Mouse (Mus musculus): Measurements from ENCODE around the gene Nkx1-2.

Nkx1-2 gene

DNA sequence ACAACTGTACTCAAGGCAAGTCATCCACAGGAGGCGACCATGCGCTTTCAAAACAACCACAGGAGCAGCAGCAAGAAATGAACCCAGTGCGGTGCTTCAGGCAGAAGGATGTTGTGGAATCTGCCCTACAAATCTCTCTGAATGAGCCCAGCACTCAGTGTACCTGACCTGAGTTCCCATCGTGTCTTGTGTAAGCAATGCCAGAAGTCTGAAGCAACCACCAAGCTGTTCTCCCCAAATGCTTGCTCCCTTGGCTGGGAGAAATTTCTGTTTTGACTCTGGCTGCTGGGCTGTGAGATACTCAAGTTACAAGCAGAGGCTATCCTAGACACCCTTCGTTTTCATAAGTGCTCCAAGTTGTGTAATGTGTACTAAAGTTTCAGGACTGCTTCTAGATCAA, 6.3 kb upstream of the Nkx1-2 start:
- no peak for DNase-seq (ENCODE audit: low spot score in 2 of 2)

DNA sequence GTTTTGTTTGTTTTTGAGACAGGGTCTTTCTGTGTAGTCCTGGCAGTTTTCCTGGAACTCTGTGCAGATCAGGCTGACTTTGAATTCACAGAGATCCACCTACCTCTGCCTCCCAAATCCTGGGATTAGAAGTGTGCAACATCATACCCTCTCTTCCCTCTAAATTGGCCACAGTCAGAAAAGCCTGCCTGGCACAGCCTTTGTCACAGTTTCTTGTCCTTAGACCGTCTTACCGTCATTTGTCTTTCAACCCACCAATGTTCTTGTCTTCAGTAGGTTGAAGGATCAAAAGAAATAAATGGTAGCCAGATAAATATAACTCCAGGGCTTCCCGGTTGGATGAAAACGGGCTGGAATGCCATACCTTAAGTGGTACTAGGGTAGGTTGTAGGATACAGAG, 5.3 kb upstream of the Nkx1-2 start:
- no peak for DNase-seq (ENCODE audit: low spot score in 2 of 2)

DNA sequence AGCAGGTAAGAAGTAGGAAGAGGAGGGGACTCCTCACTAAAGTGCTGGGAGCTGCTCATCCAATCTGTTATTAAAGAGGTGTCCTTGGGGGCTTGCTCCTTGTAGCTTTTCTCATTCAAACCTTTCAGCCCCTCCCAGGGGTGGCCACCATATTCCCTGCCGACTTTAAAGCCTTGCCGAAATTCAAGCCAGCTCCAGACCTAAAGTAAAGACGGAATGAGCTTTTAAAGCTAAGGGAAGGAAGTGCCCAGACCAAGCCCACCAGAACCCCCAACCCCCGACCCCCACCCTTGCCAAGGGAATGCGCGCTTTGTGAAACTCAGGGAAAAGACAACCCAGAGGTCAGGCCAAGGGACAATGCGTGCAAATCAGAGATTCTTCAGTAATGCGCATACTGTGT, 1.5 kb upstream of the Nkx1-2 start:
- DNase-seq (ENCODE audit: low spot score in 2 of 2), result no peak

DNA sequence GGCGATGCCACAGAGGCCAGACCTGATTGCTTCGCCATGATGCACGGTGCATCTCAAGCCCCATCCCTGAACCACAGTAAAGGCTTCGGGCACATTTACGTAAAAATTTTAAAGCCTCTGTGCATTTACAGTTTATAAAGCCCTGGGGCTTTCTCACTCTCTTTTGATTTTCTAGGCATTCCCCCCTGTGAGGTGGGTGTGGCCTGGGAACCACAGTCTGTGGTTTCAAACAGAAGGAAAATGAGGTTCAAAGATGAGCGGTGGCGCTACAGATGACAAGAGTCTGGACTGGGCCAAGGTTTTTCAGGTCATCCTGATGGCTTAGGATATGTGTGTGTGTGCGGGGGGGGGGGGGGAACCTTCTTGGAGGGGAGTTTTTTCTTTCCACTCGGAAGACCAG, 589 bp upstream of the Nkx1-2 start:
- DNase-seq (ENCODE audit: low spot score in 2 of 2), result no peak

DNA sequence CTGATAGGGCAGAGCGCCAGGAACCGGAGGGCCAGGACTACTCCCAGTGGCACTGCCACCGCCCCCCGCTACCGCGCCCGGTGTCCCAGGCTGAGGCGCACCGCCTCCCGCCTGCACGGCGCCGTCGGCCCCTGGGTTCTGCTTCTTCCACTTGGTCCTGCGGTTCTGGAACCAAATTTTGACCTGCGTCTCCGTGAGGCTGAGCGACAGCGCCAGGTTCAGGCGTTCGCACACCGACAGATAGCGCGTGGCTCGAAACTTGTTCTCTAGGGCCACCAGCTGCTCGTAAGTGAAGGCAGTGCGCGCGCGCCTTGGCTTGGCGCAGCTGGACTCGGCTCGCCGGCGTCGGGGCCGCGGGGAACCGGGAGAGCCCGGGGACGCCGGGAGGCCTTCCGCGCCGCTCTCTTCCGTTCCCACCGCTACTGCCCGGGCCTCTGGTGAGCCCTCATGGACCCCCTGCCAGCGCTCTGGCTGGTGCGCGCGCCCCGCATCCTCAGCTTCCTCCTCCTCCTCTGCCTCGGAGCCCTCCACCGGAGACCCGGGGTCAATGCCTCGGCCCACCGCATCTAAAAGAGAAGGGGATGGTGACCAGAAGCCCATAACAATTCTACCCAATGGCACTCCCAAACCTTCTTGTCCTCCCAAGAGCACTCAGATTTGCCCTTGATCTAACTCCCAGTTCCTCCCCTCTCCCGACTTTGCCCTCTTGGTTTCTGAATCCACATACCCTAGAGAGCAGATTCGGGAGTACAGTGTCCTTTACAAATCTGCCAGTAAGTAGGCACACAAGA, 2.0 kb downstream of the Nkx1-2 start:
- DNase-seq (ENCODE audit: low spot score in 2 of 2), result no peak

DNA sequence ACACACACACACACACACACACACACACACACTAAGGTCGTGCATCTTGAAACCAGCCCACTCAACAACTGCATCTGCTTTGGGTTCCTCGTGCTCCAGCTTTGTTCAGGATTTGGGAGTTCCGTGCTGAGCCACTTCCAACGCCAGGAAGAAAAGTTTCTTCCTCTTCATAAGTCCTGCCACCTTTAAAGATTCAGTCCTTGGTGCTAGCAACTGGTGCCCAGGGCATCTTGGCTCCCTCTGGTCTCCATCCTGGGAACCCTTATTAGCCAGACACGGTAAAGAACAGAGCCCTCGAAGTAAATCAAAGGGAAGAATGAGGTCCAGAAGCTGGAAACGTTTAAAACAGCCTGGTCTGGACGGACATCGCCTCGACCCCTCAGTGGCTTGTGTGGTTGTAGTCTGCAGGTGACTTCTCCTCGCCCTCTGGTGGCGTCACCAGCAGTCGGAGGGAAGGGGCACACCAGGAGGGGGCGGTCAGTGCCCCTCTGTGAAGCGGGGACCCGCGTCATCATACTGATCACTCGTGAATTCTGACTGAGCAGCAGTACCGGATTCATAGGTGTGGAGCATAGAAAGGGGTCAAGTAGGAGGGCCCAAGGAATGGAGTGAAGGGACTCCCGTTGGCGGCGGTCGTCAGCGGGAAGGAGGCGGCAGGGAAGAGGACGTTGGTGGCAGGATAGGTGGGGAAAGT, 2.7 kb downstream of the Nkx1-2 start:
- DNase-seq (ENCODE audit: low spot score in 2 of 2), result no peak

DNA sequence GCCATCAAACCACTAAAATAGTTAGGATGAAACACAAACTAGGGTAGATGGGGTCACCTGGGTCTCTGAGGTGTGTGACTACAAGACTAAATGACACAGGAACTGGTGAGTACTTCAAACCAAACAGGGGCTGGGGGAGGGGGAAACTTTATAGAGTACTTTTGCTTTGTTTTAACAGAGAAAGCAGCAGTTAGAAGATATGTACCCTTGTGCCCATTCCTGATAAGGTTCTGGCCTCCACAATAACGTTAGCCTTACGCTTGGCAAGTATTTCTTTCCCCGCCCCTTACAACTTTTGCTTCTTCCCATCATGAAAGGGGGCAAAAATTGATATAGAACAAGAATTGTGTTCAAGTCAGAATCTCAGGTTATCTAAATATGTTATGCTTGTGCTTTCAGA, 3.6 kb downstream of the Nkx1-2 start:
- no peak for DNase-seq (ENCODE audit: low spot score in 2 of 2)

DNA sequence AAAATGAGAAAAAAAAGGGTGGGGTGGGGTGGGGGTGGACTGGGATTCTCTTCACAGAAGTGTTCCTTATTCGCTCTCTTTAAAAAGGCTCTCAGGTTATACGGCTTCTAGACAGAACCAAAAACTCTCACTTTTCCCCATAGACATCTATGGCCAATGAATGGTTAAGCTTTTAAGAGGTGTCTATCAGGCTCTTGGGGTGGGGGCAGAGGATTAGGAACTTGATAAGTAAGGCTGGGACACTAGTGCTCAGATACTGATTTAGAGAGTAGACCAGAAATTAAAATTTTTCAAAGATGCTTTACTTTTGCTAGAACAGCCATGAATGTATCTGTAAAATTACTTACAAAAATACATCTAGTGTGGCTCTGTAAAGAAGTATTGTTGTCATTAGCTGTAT, 5.1 kb downstream of the Nkx1-2 start:
- no peak for DNase-seq (ENCODE audit: low spot score in 2 of 2)

DNA sequence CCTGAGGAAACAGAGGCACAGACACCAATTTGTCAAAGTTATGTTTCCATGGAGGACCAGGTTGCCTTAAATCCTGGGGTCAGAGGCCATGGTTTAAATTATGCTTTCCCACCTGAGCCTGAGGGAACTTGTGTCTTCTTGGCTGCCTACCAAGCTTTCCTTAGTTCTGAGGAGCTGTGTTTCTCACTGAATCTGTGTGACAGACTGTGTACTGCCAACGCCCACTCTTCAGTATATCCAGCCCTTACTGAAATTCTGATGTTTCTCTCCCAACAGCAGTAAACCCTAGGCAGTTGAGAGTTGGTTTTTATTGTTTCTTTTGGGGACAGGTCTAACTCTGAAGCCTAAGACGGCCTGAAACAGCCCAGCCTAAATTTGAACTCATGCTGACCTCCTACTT, 5.7 kb downstream of the Nkx1-2 start:
- no peak for DNase-seq (ENCODE audit: low spot score in 2 of 2)

DNA sequence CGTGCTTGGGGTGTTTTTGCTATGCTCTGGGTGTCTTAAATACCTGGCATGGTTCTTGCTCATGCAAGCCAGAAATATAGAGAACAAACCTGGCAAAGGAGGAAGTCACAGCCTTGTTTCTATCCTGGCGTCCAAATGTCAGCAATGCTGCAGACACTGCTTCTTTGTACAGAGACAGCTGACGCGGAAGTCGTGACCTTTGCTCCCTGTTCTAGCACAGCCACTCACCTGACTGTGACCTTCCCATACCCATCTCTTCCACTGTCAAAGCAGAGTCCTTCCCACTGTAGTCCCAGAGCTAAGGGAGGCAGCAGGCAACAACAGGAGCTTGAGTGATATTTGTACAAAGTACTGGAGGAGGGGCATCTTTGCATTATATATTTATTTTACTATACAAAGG, 9.8 kb downstream of the Nkx1-2 start:
- no peak for DNase-seq (ENCODE audit: low spot score in 2 of 2)

DNA sequence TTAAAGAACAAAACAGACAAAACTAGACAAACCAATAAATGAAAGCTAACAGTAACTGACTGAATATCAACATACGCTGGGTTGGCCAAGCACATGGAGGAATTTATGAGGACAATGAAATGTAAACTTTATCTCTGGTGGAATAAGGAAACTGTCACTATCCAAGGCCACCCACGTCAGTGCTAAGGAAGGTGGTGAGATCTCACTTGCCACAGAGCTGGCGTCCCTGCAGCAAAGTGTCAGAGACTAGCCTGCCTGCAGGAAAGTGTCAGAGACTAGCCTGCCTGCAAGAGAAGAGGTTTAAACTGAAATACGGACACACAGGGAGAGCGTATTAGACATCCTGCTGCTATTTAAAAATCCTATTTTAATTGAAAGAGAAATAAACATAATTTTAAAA, 12.3 kb downstream of the Nkx1-2 start:
- DNase-seq (ENCODE audit: low spot score in 2 of 2), result no peak

DNA sequence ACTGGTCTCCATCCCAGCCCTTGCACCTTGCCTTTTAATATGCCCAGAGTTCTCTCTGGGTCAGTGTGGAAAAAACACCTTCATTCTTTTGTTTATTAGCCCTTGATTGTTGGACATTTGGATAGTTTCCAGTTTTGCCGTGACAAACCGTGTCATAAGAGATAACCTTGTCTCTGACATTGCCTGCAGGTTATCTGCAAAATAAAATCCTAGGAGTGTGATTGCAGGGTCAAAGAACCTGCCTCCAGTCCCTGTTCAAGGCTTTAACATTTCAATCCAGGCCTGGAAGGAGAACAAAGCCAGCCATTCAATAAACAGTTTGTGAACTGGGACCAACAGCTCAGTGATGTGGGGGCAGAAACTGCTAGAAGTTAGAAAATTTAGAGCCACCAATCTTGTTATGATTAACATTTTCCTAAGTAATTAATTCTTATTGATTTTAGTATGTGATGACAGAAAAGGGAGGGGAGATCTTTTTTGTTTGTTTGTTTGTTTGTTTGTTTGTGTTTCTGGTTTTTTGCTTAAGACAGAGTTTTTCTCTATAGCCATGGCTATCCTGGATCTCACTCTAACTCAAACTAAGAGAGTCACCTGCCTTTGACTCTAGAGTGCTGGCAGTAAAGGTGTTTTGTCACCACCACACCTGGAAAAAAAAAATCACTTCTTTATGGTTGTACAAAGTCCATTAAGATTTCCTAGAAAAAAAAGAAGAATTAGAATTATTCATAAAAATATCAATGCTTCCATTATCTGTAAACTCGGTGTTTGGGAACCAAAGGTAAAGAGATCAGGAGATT, 13.5 kb downstream of the Nkx1-2 start:
- DNase-seq (ENCODE audit: low spot score in 2 of 2), result no peak

DNA sequence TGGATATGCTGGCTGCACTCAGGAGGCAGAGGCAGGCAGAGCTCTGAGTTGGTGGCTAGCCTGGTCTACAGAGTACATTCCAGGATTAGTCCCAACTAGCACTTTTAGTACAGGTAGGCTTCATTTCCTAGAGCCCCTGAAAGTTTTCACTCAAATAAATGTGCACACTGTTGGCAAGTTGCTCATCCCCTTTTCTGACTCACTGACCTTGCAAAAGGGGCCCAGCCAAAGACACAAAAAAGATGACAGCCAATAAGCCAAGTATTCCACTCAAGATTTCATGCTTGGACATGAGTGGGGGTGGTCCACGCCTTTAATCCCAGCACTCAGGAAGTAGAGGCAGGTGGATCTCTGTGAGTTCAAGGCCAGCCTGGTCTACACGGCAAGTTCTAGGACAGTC, 18.0 kb downstream of the Nkx1-2 start:
- no peak for DNase-seq (ENCODE audit: low spot score in 2 of 2)

DNA sequence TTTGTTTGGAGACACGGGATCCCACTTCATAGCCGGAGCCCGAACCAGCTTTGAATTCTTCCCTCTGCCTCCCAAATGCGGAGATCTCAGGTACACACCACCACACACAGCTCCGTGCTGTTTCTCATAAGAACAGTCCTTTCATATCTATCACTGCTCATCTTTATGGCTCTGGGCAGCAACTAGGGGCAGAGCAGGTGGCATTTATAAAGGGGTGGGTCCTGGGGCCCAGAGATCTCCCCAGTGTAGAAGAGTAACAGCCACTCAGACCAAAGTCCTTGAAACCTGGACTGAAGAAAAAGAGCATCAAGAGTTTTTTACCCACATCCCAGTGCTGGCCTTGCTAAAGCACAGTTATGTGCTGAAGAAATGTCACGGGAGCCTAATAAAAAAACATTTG, 18.9 kb downstream of the Nkx1-2 start:
- no peak for DNase-seq (ENCODE audit: low spot score in 2 of 2)

DNA sequence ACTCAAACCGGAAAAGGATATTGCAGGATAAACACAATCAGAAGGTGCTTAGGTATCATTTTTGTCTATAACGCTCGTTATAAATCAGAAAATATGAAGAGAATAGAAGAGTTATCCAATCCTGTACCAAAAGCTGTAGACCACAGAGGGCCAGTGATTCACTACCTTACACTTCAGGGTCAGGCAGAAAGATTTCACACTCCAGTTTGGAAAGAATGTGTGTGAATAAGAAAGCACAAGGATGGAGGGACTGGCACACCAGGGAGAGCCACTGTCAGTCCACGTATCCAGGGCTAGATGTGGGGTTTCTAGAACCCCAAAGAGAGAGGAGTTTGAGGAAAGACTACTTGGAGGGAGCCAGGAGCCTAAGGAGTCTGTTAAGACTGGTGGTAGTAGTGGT, 22.5 kb downstream of the Nkx1-2 start:
- DNase-seq (ENCODE audit: low spot score in 2 of 2), result no peak

DNA sequence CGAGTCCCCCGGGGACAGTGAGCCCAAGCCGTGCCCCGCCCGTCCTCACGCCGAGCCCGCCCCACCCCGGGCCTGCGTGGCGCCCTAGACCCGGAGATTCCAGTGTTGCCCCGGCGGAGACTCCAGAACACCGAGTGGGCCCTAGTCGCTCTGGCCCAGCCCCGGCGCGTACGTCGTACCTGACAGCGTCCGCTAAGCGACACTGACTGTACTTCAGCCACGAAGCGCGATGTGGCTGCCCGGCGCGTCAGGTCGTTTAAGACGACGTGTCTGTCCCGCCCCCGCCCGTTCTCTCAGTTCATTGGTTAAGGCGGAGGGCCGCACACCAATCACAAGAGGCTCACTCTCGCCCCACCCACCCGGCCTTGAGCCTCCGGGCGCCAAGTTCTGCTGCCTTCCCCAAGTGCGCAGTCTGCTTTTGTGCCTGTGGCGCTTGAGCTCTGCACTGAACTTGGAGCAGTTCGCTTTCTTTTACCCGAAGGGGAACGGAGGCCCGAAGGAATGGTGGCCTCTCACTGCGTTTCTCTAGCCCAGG, 23.3 kb downstream of the Nkx1-2 start, which contains the start of gene Oat:
Oat (minus strand) TSS at position 283 of the 535 bp plus-strand sequence.
- peak; percentile 94 to 96 for DNase-seq (ENCODE audit: low spot score in 2 of 2)

DNA sequence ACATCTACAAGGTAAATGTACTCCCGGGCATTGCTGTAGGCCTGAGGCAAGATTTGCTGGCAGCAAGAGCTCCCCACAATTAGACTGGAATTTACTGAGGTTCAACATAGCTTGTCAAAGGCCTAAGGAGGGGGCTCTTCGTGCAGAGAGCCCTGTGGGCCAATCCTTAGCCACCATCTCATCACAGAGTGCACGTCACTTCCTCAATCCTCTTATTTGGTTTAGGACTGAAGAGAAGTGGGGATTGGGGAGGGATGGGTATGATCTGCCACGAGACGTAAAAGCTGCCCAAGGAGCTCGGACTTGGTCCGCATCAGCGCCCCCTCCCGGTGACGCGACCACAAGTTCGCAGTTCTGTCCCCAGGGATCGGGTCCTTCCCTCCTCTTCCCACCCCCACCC, 23.8 kb downstream of the Nkx1-2 start:
- peak; percentile 82 to 84 for DNase-seq (ENCODE audit: low spot score in 2 of 2)

DNA sequence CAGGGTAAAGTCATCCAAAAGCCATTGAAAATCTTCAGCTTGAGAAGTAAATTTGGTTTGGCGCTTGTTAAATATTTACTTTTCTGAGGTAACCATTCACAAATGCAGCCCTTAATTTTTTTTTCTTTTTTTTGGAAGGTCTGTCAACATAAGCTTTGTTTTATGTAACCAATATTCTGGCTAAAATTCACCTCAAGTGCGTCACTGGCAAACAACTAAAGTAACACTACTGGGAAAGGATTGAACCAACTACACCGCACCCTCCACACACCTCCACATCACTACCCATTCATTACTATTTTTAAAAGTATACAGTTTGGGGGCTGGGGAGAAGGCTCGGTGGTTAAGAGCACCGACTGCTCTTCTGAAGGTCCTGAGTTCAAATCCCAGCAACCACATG, 24.8 kb downstream of the Nkx1-2 start:
- no peak for DNase-seq (ENCODE audit: low spot score in 2 of 2)

DNA sequence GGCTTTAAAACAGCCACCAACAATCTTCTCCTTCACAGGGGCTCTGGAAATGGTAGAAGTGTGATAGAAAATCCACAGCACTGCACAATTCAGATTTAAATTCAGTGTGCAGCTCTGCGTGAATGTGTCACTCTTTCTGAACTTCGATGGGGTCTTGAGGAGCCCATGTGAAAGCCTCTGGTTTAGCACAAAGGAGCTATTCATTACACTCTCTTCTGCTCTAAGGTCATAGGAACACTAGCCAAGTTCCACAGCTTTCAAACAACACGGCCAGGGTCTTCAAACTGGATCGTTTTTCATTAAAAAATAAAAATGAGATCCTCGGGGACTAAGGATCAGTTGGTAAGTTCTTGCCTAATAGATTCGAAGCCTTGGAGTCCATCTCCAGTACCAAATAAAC, 26.2 kb downstream of the Nkx1-2 start:
- no peak for DNase-seq (ENCODE audit: low spot score in 2 of 2)

DNA sequence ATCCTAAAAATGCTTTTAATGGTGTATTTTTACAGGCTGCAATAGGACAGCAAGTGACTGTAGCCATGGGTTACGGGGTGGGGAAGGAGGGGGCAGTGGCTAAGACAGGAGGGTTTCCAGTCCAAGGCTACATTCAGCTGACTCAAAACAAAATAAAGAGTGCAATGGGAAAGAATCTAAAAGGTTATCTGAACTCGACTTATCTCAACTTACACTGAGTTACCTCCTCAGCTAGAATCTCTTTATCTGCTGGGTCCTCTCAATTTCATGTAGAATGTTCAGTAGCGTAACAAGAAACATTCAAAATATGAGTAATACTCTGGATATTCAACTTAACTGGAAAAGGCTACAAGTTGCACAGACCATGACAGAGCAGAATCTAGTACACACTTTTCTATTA, 26.7 kb downstream of the Nkx1-2 start:
- DNase-seq (ENCODE audit: low spot score in 2 of 2), result no peak

DNA sequence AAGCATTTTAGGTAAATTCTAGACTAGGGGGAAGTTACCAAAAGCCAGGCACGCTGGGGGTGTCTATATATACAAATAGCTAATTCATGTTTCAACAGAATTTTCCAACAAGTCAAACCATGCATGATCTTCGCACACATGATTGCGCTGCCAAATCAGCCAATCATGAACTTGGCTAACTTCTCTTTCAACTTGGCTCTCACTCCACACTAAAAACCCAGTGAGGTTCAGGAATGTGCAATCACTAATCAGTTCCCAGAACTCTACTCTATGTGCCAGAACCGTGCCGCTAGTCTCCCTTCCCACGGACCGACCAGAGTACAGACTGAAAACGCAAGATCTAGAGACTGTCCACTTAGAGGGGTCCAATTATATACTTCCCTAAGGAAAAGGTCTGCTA, 28.0 kb downstream of the Nkx1-2 start:
- DNase-seq (ENCODE audit: low spot score in 2 of 2), result no peak

DNA sequence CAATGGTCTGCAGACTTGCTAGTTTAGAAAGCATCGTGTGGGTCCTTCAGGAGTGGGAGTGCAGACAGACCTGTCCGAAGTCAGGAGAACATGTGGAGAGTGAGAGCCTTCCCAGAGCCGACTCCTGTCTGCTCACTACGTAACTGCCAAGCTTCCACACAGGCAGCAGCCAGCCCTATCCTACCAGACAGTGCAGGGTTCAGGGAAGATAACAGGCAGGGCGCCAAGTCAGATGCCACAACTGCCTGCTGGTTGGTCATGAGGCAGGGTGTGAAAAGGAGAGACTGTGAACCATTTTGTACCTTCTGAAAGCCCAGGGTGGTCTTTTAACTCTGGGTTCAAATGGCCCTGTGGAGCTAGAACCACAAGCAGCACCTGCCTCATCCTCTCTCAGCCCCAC, 29.4 kb downstream of the Nkx1-2 start:
- DNase-seq (ENCODE audit: low spot score in 2 of 2), result no peak
